Mouse (Mus musculus): ENCODE results near the gene Taf1b. TPM values are rescaled to one million over a fixed set of nuclear protein-coding genes. Genes with fewer than 3 reads are reported as not detected.

Taf1b gene
- total RNA-seq, 2 experiments from 2014 or later: 29.2 to 47.2 TPM

GRCm38 (mm10) chr12:24599366-24599895 is 101.3 kb downstream of the Taf1b start:
- no peak for ATAC-seq (ENCODE audit: poor library complexity, severe bottlenecking)

GRCm38 (mm10) chr12:24600074-24600473 is 101.9 kb downstream of the Taf1b start:
- ATAC-seq (ENCODE audit: poor library complexity, severe bottlenecking): no peak

- peak; percentile 96 for ATAC-seq (ENCODE audit: poor library complexity, severe bottlenecking)
Observed at GRCm38 (mm10) chr12:24600806-24601205, 102.6 kb downstream of the Taf1b start.

- peak; percentile 62 for ATAC-seq (ENCODE audit: poor library complexity, severe bottlenecking)
Observed at GRCm38 (mm10) chr12:24603266-24603665, 105.1 kb downstream of the Taf1b start.

- ATAC-seq (ENCODE audit: poor library complexity, severe bottlenecking): no peak
Observed at GRCm38 (mm10) chr12:24606166-24606565, 108.0 kb downstream of the Taf1b start.

Other genes starting within 250 kb of the Taf1b start
- gene Grhl1, start 73.9 kb downstream of the Taf1b start, total RNA-seq (2015): 0.22 and 0.52 TPM in 2 replicates
- gene Grhl1, start 73.9 kb downstream of the Taf1b start, total RNA-seq (2017): 0.37 and 0.57 TPM in 2 replicates
- 7.7 and 9.6 TPM in 2 replicates for gene Klf11, start 152.9 kb downstream of the Taf1b start, total RNA-seq (2015)
- gene Klf11, start 152.9 kb downstream of the Taf1b start, total RNA-seq (2017): 7.9 and 9.2 TPM in 2 replicates
- not detected in 2 replicates for gene Cys1, start 183.5 kb downstream of the Taf1b start, total RNA-seq (2015)
- gene Cys1, start 183.5 kb downstream of the Taf1b start, total RNA-seq (2017): not detected in 2 replicates
- gene Rrm2, start 209.9 kb downstream of the Taf1b start, total RNA-seq (2015): 157 TPM in 2 replicates
- gene Rrm2, start 209.9 kb downstream of the Taf1b start, total RNA-seq (2017): 134 and 135 TPM in 2 replicates

All from megakaryocyte, adult 5-6 weeks (primary cell).